Mouse (Mus musculus): Measurements from ENCODE around the gene Rnf169. TPM values are rescaled to one million over a fixed set of nuclear protein-coding genes. Genes with fewer than 3 reads are reported as not detected.
A peak's percentile ranks its signal among the peaks of the same experiment; 100 is the strongest.

Rnf169 gene
- 20.6 and 24.7 TPM in 2 replicates for total RNA-seq (2017)

DNA sequence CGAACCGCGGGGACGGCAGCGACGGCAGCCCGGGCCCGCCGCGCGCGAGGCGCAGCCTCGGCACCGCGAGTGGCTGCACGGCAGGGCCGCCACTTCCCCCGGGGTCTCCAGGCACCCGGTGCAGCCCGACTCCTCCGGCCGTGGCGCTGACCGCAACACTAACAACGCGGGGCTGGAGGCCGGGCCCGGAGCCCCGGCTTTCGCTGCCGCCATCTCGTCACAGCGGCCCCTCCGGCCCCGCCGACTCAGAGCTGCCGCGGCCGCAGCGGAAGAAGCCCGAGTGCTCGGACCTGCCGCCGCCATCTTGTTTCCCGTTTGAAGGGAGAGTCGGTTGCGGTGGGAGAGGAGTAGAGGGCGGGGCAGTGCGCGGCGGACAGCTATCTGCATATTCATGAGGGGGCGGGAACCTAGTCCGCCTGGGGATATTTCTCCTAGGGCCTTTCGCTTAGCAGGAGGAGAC, at the start of gene Rnf169:
Rnf169 (minus strand) TSS at position 317 of the 460 bp plus-strand sequence.
- peak; percentile 97 for ATAC-seq (replicated peaks; ENCODE audit: low read depth, poor library complexity, severe bottlenecking)

DNA sequence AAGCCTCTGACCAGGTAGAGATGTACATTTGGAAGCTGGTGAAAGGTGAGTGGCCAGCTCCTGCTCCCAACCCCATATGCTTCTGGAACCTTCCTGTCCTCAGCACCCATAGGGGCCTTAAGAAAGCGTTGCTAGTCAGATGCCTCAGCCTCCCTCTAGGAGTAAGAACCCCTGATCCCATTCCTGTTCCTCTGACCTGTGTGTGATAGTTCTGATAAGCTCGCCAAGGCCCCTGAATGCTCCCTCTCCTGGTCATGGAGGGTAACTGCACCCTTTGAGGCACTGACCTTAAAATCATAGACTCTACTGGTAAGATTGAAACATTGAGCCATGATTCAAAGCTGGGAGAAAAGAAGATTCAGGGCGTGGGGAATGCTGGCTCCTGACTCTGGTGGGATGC, 49.1 kb upstream of the Rnf169 start:
- peak; percentile 73 for ATAC-seq (replicated peaks; ENCODE audit: low read depth, poor library complexity, severe bottlenecking)

- no peak for ATAC-seq (replicated peaks; ENCODE audit: low read depth, poor library complexity, severe bottlenecking)
These were observed 47.1 kb upstream of the Rnf169 start for GRCm38 (mm10) chr7:100027353-100027752.

- ATAC-seq (replicated peaks; ENCODE audit: low read depth, poor library complexity, severe bottlenecking), result no peak
These were observed 36.8 kb upstream of the Rnf169 start for GRCm38 (mm10) chr7:100017056-100017455.

GRCm38 (mm10) chr7:100014123-100014600, 33.9 kb upstream of the Rnf169 start:
- no peak for ATAC-seq (replicated peaks; ENCODE audit: low read depth, poor library complexity, severe bottlenecking)

GRCm38 (mm10) chr7:100012515-100012914, 32.3 kb upstream of the Rnf169 start:
- peak; percentile 19; the same call in 1 of the 2 replicates for ATAC-seq (replicated peaks; ENCODE audit: low read depth, poor library complexity, severe bottlenecking)

DNA sequence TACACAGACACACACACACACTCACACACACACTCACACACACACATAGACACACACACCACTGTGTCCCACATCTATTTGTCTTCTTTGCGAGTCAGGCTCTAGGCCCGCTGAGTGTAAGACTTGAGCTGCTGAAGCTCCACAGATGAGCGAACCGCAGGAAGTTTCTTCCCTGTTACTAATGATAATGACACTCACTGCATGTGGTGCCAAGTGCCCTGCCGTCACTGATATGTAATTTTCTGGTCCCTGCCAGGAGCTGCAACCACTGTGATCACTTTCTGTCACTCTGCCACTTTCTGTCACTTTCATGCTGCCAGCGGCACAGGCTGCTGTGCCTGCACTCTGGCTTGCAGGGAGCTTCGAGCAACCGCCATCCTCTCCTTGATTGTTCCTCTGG, 31.8 kb upstream of the Rnf169 start:
- ATAC-seq (replicated peaks; ENCODE audit: low read depth, poor library complexity, severe bottlenecking), result peak; percentile 55

- ATAC-seq (replicated peaks; ENCODE audit: low read depth, poor library complexity, severe bottlenecking), result no peak
These were observed 30.5 kb upstream of the Rnf169 start for GRCm38 (mm10) chr7:100010711-100011110.

- ATAC-seq (replicated peaks; ENCODE audit: low read depth, poor library complexity, severe bottlenecking), result peak; percentile 75
These were observed 29.4 kb upstream of the Rnf169 start for GRCm38 (mm10) chr7:100009640-100010039.

DNA sequence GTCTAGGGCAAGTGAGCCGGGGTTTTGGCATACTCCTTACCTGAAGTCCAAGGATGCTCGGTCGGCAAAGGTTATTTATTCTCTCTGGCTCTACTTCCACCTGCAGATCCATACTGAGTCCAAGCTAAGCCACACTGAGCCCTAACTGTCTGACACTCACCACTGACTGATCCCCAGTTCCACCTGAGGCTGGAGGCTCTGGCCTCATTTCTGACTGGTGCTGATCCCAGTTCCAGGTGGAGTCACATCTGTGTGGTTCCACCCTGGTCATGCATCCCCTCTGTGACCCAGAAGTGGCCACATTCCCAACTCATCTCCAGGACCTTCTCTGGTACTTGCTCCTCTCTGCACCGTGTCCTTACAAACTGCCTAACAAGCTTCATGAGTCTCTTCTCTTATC, 28.5 kb upstream of the Rnf169 start:
- no peak for ATAC-seq (replicated peaks; ENCODE audit: low read depth, poor library complexity, severe bottlenecking)

GRCm38 (mm10) chr7:100006411-100006810, 26.2 kb upstream of the Rnf169 start:
- no peak for ATAC-seq (replicated peaks; ENCODE audit: low read depth, poor library complexity, severe bottlenecking)

GRCm38 (mm10) chr7:100005790-100006189, 25.5 kb upstream of the Rnf169 start, which contains the start of gene Chrdl2:
Gene Chrdl2 (plus strand): TSS chr7:100006172.
- ATAC-seq (replicated peaks; ENCODE audit: low read depth, poor library complexity, severe bottlenecking), result peak; percentile 30; the same call in 1 of the 2 replicates

DNA sequence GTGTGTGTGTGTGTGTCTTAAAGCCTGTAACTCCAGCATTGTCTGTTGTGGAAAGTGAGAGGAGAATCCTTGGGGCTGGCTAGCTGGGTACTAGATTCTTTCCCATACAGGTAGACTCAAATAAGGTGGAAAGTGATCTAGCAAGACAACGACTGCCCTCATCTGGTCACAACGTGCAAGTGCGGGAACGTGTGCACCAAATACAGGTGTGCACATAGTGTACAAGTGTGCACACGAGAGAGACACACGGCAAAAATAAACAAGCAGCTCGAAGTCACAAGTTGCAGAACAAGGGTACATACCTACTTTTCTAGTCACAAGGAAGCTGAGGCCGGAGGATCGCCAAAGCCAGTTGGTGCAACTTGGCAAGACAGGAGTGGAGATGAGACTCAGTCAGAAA, 23.5 kb upstream of the Rnf169 start:
- no peak; the same call in 1 of the 2 replicates for ATAC-seq (replicated peaks; ENCODE audit: low read depth, poor library complexity, severe bottlenecking)

GRCm38 (mm10) chr7:99998668-99999067, 18.4 kb upstream of the Rnf169 start:
- no peak for ATAC-seq (replicated peaks; ENCODE audit: low read depth, poor library complexity, severe bottlenecking)

DNA sequence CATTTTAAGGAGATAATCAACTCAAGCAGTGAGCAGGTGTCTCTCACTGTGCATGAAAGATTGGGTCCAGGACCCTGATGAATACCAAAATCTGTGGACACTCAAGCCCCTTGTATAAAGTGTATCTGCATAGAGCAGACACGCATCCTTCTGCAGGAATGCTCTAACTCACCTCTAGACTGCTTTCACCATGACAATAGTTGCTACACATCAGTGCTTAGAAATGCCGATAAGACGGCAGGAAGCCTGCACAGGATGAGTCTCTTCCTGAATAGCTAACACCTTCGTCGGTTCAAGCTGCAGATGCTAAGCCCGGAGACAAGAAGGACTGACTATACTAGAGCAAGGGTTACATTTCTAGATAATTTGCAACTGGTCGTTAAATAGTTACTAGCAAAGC, 14.9 kb upstream of the Rnf169 start:
- 0 out of 2 replicates have a peak, but pooled peaks have one; percentile 22 for ATAC-seq (replicated peaks; ENCODE audit: low read depth, poor library complexity, severe bottlenecking)

GRCm38 (mm10) chr7:99993159-99993558, 12.9 kb upstream of the Rnf169 start:
- no peak for ATAC-seq (replicated peaks; ENCODE audit: low read depth, poor library complexity, severe bottlenecking)

DNA sequence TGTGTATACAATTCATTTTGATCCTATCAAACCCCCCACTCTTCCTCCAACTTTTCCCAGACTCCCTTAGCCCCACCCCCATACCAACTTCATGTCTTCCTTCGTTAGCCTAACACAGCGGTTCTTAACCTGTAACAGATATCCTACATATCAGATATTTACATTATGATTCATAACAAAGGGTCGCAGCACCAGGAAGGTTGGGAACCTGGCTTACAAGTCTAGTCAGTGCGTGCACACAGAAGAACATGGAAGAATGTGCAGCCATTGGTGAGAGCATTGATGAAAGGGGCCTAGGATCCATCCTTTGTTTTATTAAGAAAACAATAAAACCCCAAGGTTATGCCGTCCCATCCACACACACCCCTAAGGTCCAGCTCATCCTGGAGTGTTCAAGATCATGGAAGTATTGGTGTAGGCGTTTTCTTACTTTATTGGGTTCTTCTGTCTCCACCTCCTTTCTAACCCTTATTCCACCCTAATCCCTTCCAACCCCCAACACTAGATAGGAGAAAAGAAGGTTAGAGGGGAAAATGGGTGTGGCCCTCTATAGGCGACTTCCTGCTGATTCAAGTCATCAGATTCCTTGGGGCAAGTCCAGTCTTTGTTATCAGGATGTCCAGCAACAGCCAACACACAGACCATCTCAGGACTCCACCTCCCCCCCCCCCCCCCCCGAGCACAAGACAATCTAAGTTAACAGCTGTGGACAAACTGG, 10.9 kb upstream of the Rnf169 start:
- ATAC-seq (replicated peaks; ENCODE audit: low read depth, poor library complexity, severe bottlenecking), result no peak

DNA sequence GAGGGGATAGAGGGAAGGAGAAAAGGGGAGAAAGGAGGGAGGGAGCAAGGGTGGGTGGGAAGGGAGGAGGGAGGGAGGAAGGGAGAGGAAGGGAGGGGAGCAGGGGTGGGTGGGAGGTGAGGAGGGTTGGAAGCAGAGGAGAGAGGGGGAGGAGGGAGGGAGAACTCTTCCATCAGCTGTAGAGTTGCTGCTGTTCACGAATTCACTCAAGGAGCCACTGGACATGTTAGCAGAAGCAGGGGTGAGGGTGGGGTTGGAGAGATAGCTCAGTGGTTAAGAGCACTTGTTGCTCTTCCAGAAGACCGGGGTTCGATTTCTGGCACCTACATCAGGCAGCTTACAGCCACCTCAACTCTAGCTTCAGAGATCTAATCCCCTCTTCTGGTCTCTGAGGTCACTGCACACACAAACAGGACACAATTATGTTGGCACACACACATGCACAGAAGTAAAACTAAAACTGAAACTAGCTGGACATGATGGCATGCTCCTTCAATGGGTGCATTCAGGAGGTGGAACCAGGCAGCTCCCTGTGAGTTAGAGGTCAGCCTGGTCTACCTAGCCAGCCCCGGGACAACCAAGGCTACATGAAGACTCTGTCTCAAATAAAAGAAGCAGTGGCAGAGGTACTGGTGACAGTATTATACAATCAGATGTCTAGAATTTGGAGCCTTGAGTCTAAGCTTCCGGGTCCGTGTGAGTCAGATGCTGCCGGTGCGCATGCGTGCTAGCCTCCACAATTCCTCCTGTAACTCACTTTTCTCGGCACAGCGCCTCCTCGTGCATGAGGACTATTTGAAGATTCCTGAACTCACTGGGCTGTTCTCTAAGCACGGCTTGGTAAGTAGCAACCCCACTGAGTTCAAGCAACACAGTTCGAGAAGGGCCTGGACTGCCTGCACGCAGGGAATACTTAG, 9.9 kb upstream of the Rnf169 start:
- no peak for ATAC-seq (replicated peaks; ENCODE audit: low read depth, poor library complexity, severe bottlenecking)

GRCm38 (mm10) chr7:99988725-99989124, 8.5 kb upstream of the Rnf169 start:
- peak; percentile 72 for ATAC-seq (replicated peaks; ENCODE audit: low read depth, poor library complexity, severe bottlenecking)
